ENCODE assay signal across 8 mouse cellular contexts in genomic region chr5:106695681-106696395, GRCm38 (mm10). TPM values are rescaled to one million over a fixed set of nuclear protein-coding genes. Genes with fewer than 3 reads are reported as not detected.
DNase-seq lines count a peak whose midpoint lies in the region; ATAC-seq and TF ChIP-seq lines count a peak whose summit lies in the region.

No protein-coding gene starts in this region.

- 1% methylated on average over 63 of the region's 63 CpGs for WGBS in heart, adult 2 months
- 0% methylated on average over 41 of the region's 63 CpGs for WGBS in liver, postnatal 0 days (ENCODE audit: insufficient replicate concordance)
- whole genome bisulfite sequencing in neural tube, embryonic 13.5 days = 1% methylated on average over 61 of the region's 63 CpGs

- peak overlapping the region; percentile 92 for H3K9ac ChIP-seq in heart, adult 2 months (ENCODE audit: low read depth, low read length)
- H3K9ac ChIP-seq in liver, postnatal 0 days (replicated peaks) = peak overlapping the region; percentile 95
- peak overlapping the region; percentile 97 for H3K9ac ChIP-seq in neural tube, embryonic 13.5 days

- peaks cover 5% of the 10 kb centered on the region; the same call in 1 of the 2 replicates for H3K79me2 ChIP-seq in heart, adult 2 months (replicated peaks; ENCODE audit: control insufficient read depth, insufficient read depth, low read length)

- H3K27ac ChIP-seq in heart, adult 2 months = peak overlapping the region; percentile 97
- H3K27ac ChIP-seq in liver, postnatal 0 days (ENCODE audit: low read depth) = peak overlapping the region; percentile 99
- H3K27ac ChIP-seq in neural tube, embryonic 13.5 days (replicated peaks) = peak overlapping the region; percentile 100

- intact Hi-C loops in heart, adult 2 months (cut with DNase I) = loop anchor here (5.0 kb wide), 2 partner anchors 106 to 124 kb away; no protein-coding TSS in a partner anchor

- H3K4me3 ChIP-seq in heart, adult 2 months = peak overlapping the region; percentile 94
- H3K4me3 ChIP-seq in liver, postnatal 0 days (ENCODE audit: low read depth, low read length) = peak overlapping the region; percentile 85
- H3K4me3 ChIP-seq in neural tube, embryonic 13.5 days = peak overlapping the region; percentile 80

- peaks cover 15% of the 10 kb centered on the region for H3K36me3 ChIP-seq in heart, adult 2 months (ENCODE audit: control insufficient read depth, insufficient read depth, low read length)
- H3K36me3 ChIP-seq in liver, postnatal 0 days (replicated peaks; ENCODE audit: insufficient read depth, low read length) = 0 out of 2 replicates have a peak, but pooled peaks cover 4% of the 10 kb centered on the region
- 0 out of 2 replicates have a peak, but pooled peaks cover 3% of the 10 kb centered on the region for H3K36me3 ChIP-seq in neural tube, embryonic 13.5 days

- peak overlapping the region; percentile 84 for H3K4me2 ChIP-seq in liver, postnatal 0 days (ENCODE audit: low read depth, low read length)
- H3K4me2 ChIP-seq in neural tube, embryonic 13.5 days = peak overlapping the region; percentile 81

- ATAC-seq in liver, postnatal 0 days = peak; percentile 76
- peak; percentile 92 for ATAC-seq in neural tube, embryonic 13.5 days (ENCODE audit: low read depth)

- TF ChIP-seq EP300 in heart, adult 2 months (IDR thresholded peaks at IDR 0.05; ENCODE audit: insufficient read depth, low read depth, low read length) = no peak
- TF ChIP-seq EP300 in liver, postnatal 0 days (IDR thresholded peaks at IDR 0.05; ENCODE audit: low read depth) = no peak

- H3K27me3 ChIP-seq in heart, adult 2 months (ENCODE audit: control insufficient read depth, insufficient read depth, low read length) = no peaks in the 10 kb centered on the region
- H3K27me3 ChIP-seq in liver, postnatal 0 days (ENCODE audit: insufficient read depth, low read length) = no peaks in the 10 kb centered on the region
- no peaks in the 10 kb centered on the region for H3K27me3 ChIP-seq in neural tube, embryonic 13.5 days

- no peak for TF ChIP-seq CTCF in heart, adult 2 months (IDR thresholded peaks at IDR 0.05)
- no peak for TF ChIP-seq CTCF in liver, postnatal 0 days (IDR thresholded peaks at IDR 0.05; ENCODE audit: low read depth)

- TF ChIP-seq POLR2A in heart, adult 2 months (IDR thresholded peaks at IDR 0.05; ENCODE audit: insufficient read depth, low read depth, low read length) = no peak

- DNase-seq in right cerebral cortex, postnatal 10 days (ENCODE audit: low spot score in 2 of 2) = peak; percentile 78 to 82
- DNase-seq in right cerebral cortex, adult 18-20 months = no peak
- DNase-seq in embryo, embryonic 11 days = peak; percentile 91
- DNase-seq in heart, adult 2 months = peak in 1 of 2 experiments; percentile 85
- peak; percentile 67 for DNase-seq in kidney, adult 9 months
- peak; percentile 80 for DNase-seq in liver, postnatal 0 days
- DNase-seq in thymus, postnatal 14 days = peak; percentile 84

- H3K4me1 ChIP-seq in heart, adult 2 months (ENCODE audit: control insufficient read depth, insufficient read depth, low read length) = peaks cover 4% of the 10 kb centered on the region
- peaks cover 10% of the 10 kb centered on the region for H3K4me1 ChIP-seq in liver, postnatal 0 days (ENCODE audit: insufficient read depth)
- peaks cover 38% of the 10 kb centered on the region for H3K4me1 ChIP-seq in neural tube, embryonic 13.5 days (replicated peaks)

- no peaks in the 10 kb centered on the region for H3K9me3 ChIP-seq in liver, postnatal 0 days (ENCODE audit: low read length)
- H3K9me3 ChIP-seq in neural tube, embryonic 13.5 days = no peaks in the 10 kb centered on the region

RNA-seq across cellular contexts. Expression of gene Zfp644, which starts 1.2 kb away (rescaled TPM):
- 10 to 100 TPM; 53.7 to 58.9 TPM for total RNA-seq in heart, adult 2 months (2021)
- polyA plus RNA-seq in heart, adult 2 months (2012; rRNA removed) = 9.5 and 20.1 TPM in 2 replicates
- 15.7 and 19.8 TPM in 2 replicates for polyA plus RNA-seq in liver, postnatal 0 days (2015; fragmentation: Nextera tagmentation; extraction: Ambion mirVana)
- 67.3 and 73.0 TPM in 2 replicates for polyA plus RNA-seq in neural tube, embryonic 13.5 days (2015; fragmentation: Nextera tagmentation; extraction: Ambion mirVana)
